Mouse (Mus musculus) left cerebral cortex, adult 18-20 months (tissue): ENCODE measurements around the gene Map1s. TPM values are rescaled to one million over a fixed set of nuclear protein-coding genes. Genes with fewer than 3 reads are reported as not detected.
"Not testable (repeated sequence)": the region's sequence is repeated elsewhere in the genome, so short reads cannot be mapped to it uniquely, and the experiment has no call there.

Source experiments
- DNase-seq, 2 experiments: peaks; one replicate each; pipeline ENCODE4 v3.0.0; 2021 to 2022; ENCODE audit warnings: low spot score in 2 of 2, mixed read lengths in 1 of 2
- total RNA-seq, 2 experiments: library from RNA; stranded (reverse); gene quantifications; 2 replicates each; pipeline ENCODE4 v1.2.3; 2021

Map1s gene
- total RNA-seq, 2 experiments from 2014 or later, result 87.1 to 98.0 TPM

DNA sequence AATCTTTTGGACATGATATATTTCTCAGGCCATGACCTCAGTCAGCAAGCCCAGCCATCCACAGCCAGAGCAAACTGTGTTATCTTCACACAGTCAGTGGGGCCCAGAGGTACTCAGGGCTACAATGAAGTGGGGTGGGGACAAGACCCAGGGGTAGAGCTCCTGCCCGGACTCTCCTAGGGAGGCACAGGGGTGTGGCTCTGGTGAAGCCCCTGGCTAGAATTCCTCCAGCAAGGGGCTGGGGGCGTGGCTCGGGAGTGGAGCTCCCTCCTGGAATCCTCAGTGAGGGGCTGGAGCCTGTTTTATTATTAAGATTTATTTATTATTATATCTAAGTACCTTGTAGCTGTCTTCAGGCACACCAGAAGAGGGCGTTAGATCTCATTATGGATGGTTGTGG, 29.4 kb upstream of the Map1s start:
- DNase-seq, result no peak

GRCm38 (mm10) chr8:70878178-70878577, 27.6 kb upstream of the Map1s start:
- DNase-seq, result no peak

GRCm38 (mm10) chr8:70879500-70879899, 26.2 kb upstream of the Map1s start:
- no peak for DNase-seq

- DNase-seq, result no peak
These were observed 25.6 kb upstream of the Map1s start for GRCm38 (mm10) chr8:70880126-70880525.

DNA sequence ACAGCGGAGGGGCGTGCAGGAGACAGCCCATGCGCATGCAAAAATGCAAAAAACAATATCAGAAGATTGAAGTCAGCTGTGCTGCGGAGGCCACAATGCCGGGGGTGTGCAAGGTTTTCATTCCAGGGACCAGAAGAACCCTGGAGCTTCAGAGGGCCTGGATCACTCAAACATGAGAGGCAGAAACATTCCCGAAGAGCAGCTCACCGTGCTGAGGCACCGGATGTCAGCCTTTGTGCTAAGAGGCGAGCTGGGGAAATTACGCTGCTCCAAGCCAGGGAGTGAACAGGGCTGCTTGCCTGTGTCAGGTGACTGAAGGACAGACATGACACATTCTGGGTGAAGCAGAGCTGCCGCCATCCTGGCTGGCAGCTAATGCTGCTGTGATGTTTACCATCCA, 25.2 kb upstream of the Map1s start:
- no peak for DNase-seq

GRCm38 (mm10) chr8:70884186-70884585, 21.5 kb upstream of the Map1s start:
- no peak for DNase-seq

- no peak for DNase-seq
These were observed 21.0 kb upstream of the Map1s start for GRCm38 (mm10) chr8:70884683-70885082.

- no peak for DNase-seq
These were observed 20.1 kb upstream of the Map1s start for GRCm38 (mm10) chr8:70885612-70886011.

DNA sequence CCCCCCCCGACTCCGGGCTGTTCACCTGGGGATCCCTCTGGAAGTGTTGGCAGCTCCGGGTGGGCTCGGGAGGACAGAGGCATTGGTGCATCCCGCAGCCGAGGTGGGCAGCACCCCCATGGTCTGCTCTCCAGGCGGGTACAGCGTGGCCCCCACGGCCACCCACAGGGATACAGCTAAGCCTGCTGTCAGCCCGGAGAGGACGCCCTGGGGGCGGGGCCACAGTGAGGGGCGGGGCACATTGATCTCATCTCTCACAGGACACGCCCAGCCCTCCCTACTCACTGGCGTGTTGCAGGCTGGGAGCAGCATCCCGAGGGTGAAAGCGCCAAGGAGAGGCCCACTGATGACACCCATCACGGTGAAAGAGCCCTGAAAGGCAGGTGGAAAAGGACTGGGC, 18.1 kb upstream of the Map1s start:
- no peak for DNase-seq

DNA sequence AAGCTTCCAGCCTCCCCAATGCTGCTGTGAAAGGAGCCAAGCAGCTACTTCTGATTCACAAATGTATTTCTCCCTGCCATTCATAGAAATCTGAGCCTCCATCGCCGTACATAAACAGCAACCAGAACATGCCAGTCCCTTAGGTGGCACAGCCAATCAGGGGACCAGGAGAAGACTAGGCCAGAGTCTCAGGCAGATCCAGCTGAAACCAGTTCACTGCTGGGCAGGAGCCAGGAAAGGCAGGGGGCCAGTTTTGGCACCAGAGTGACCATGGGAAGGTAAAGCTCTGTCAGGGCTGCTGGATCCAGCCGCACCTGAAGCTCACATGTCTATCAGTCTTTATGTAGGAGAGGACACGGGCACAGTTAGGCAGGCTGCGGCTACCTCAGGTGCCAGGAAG, 15.1 kb upstream of the Map1s start:
- DNase-seq, result no peak

GRCm38 (mm10) chr8:70891356-70891755, 14.4 kb upstream of the Map1s start:
- DNase-seq, result no peak

DNA sequence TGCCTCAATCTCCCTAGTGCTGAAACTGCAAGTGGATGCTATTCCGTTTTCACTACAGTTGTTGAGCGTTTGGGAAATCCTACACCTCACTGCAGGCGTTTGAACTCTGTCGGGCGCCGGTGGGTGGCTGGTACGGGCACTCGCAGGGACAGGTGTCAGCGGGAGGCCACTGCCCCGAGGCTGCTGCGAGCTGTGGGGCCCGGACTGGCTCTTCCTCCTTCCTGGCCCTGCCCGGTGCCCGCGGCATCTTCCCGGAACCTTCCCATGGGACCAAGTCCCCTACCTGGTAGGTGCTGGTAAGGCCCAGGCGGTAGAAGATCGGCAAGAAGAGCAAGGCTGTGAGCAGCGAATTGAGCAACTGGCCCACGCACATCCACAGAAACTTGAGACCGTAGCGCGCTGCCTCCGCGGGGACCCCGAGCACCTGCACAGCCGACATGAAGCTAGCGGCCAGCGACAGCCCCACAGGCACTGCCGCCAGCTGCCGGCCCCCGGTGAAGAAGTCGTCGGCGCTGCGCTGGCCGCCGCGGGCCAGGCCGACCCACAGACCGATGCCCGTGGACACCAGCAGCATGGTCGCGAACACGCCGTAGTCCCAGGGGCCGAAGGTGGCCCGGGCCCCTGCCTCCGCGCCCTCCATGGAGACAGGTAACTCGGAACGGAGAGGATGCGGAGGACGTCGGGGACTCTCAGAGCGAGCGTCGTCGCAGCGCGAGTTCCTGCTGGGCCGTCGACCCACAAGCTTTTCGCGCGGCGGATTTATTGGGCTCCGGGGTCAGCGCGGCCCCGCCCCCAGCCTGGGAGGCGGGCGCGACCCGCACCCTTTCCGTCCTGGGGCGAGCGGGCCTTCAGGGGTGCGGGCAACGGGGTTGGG, 13.5 kb upstream of the Map1s start, which contains the start of gene Slc5a5:
Gene Slc5a5, minus strand, starts transcription at position 736 of the 874 bp plus-strand sequence.
- no peak for DNase-seq

GRCm38 (mm10) chr8:70892896-70893655, 12.7 kb upstream of the Map1s start:
- DNase-seq, result no peak

DNA sequence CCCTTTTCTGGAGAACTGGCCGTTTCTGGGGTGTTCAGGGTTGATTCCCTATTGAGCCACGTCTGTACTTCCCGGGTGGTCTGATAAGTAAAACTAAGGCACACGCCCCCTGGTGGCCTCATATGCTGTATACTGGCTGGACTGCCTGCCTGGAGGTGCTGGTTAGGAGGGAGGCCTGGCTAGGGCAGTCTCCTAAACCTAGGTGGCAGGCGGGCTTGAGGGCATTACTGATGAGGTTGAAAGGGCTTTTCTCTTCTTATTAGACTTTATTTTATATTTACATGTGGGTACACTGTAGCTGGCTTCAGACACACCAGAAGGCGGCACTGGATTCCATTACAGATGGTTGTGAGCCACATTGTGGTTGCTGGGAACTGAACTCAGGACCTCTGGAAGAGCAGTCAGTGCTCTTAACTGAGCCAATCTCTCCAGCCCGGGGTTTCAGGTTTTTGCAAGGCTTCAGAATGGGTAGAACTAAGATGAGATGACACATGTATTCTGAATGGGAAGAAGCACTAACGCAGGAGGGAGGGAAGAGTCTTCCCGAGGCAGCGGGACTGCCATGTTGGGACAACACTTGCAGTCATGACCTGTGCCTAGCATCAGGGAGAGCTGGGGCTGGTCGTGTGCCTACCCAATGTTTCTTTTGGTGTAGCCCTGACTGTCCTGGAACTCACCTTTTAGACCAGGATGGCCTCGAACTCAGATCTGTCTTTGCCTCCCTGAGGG, 11.9 kb upstream of the Map1s start:
- DNase-seq, result peak in 1 of 2 experiments; percentile 64

DNA sequence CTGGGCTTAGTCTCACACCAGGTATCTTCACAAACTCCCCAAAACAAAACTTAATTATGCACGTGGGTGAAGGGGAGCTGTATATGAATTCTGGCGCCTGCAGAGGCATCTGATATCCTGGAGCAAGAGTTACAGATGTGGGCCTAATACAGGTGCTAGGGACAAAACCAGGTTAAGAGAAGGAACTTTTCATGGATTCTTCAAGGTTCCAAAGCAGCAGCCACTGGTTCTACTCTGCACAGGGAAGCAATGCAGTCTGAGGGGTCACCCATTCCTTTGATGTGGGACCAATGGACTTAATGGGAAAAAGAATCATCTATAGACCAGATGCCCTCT, 11.4 kb upstream of the Map1s start:
- no peak for DNase-seq

DNA sequence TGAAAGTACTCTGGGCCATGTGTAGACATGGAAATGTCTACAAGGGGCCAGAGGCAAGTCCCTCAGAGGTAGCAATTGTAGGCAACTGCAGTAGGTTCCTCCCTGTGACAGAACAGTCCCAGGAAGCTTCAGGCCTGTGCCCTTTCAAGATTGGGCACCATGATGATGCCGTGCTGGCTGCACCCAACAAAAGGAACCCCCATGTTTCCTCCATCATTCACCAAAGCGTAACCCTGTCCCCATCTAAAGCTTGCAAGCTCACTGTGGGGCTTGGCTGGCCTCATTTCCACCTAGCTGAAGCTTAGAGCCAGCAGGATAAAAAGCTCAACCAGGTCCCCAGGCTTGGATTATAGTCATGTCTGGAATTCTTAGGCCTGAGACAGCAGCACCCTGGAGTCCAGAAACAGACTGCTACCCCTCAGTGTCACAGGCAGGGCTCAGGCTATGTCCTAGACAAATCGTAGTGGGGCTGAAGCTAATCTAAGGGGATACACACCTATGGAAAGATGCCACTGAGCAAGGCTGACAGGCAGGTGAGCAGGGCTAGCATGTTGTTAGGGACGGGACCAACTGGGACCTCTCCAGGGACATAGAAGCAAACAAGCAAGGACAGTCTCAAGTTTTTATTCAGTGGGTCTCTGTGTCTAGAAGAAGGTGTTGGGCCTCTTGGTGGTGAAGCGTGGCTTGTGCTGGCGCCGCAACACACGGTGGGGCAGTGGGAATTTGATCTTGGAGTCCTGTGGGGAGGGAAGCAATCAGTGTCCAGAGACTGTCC, 10.8 kb upstream of the Map1s start:
- DNase-seq, result no peak

DNA sequence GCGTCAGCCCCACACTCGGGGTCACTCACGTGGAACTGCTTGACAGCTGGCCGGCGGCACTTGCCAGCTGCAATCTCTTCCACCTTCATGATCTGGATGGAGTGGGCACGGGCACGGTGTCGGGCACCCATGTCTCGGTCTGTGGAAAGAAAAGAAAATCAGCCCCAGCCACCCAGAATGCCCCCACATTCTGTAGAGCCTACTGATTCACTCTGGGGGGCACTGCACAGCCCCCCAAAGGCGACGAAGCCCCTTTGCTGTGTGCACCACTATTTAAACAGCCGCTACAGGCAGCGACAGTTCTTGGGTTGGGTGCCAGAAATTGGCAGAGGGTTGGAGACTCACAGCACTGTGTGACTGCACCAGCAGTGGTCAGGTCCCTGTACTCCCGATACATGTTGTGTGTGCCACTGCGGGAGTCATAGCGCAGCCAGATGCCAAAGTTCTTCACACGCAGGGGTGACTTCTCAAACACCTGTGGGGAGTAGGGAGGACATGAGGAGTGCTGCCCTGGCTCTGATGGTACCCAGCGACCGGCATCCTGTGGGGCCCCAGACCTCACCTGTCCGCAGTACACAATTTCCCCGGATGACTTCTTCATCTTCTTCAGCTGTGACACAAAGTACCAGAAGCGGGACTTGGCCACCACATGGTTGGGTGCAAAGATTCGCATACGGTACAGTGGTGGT, 10.0 kb upstream of the Map1s start:
- not testable (repeated sequence) for DNase-seq

DNA sequence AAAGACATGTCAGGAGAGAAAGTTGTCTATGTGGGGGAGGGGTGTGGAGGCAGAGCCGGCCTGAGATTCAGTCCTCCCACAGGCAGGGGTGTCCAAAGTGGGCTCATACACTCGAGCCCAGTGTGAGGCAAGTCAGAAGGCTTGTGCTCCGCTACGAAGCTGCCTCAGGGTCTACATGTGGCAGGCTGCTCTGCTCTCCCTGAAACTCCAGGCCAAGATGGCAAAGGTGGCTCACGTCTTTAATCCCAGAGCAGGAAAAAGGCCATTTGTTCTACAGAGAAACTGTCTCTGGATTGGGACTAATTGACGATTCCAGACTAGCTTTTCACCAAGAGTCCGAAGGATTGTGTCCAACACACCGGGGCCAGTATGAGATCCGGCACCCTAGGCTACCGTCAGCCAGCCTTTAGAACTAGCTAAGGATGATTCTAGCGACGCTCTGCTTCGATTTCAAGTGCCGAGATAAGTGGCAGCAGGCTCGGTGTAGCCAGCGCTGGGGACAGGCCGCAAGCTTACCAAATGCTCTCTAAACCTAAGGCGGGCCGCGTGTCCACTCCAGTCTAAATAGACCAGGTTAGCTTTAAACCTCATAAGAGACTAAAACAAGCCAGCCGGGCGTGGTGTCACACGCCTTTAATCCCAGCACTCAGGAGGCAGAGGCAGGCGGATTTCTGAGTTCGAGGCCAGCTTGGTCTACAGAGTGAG, 9.3 kb upstream of the Map1s start:
- DNase-seq, result no peak

GRCm38 (mm10) chr8:70897021-70897680, 8.6 kb upstream of the Map1s start, which contains the start of gene Rpl18a:
Gene Rpl18a, minus strand, starts transcription at chr8:70897412.
- peak; percentile 95 to 97 for DNase-seq
